Mouse (Mus musculus) gastrocnemius, postnatal 14 days (tissue): ENCODE measurements at regions not wholly inside any gene's neighbourhood (a gene's known extent, or its start where the extent isn't known, plus 50 kb on each side); places are given as distances from the start of the nearest gene placed in this dataset.

ENCODE experiments used
- DNase-seq: peaks from one replicate; pipeline ENCODE4 v3.0.0; 2021; ENCODE audit warnings: mixed read lengths
- intact Hi-C: fragments of 180-260 bp; cut with DNase I; formaldehyde crosslinking; loops from one replicate; pipeline ENCODE4 v1.15.1; 2025; ENCODE audit warnings: low total_unique reads

GRCm38 (mm10) chr8:76038526-76038925, 590.0 kb downstream of the Iqcm start:
- DNase-seq, result peak; percentile 31
- intact Hi-C loops, result no loop called here

DNA sequence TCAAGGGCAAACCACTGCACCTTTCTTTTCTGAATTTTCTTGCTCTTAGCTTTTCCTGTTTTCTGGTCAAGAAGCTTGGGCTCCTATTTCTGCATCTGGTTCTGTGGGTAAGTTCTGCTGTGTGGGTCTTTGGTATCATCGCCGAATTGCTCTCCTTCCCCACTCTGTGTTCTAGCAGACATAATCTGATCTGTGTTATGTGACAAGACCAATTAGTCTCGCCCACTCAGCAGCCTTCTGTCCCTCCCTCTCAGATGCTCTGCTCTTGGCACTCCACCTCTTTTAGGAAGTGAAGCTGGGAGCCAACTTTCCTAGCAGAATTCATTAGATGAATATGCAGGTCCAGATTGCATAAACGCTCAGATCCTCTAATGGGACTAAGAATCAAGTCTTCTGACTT, 603.5 kb downstream of the Iqcm start:
- intact Hi-C loops, result no loop called here
- DNase-seq, result no peak

DNA sequence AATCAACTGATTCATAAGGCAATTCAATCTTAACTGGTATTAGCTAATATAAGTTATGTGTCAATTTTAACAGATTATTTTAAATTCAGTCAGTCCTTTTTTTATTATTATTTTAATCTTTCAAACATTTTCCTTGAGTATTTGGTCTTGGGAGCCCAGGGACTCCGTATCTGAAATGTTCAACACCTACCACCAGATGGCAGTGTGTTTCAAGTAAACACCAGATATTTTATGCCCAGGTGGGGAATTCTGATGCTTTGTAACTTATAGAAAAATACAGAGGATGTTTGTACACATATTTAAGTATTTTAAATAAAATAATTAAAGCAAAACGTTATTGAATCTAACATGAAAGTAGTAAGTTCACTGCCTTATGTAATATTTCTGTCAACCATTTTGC, 619.2 kb downstream of the Iqcm start:
- intact Hi-C loops, result no loop called here
- DNase-seq, result no peak

GRCm38 (mm10) chr8:76072671-76073351, 624.3 kb downstream of the Iqcm start:
- DNase-seq, result no peak
- intact Hi-C loops, result no loop called here

- intact Hi-C loops, result no loop called here
- DNase-seq, result no peak
Measured at GRCm38 (mm10) chr8:76120587-76121145, 672.2 kb downstream of the Iqcm start.

GRCm38 (mm10) chr8:76127486-76127885, 679.0 kb downstream of the Iqcm start:
- intact Hi-C loops, result no loop called here
- peak; percentile 47 for DNase-seq

DNA sequence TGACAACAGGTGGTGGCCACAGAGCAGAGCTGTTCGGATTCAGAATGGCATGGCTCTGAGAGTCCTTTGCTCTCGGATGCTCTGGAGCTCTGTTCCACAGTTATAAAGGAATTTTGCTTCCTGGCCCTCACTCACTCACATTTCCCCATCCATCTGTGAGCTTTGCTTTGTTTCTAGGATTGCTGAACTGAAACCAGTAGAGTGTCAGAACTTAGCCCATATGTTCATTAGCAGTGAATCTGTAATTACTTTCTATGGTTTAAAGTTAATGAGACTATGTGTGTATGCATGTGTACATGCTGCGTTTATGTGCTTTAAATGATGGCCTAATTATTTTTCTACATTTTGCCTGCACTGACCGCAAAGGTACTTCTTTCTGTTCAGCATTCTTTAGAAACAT, 688.7 kb downstream of the Iqcm start:
- intact Hi-C loops, result no loop called here
- DNase-seq, result no peak

GRCm38 (mm10) chr8:76148681-76149080, 700.2 kb downstream of the Iqcm start:
- DNase-seq, result no peak
- intact Hi-C loops, result no loop called here

DNA sequence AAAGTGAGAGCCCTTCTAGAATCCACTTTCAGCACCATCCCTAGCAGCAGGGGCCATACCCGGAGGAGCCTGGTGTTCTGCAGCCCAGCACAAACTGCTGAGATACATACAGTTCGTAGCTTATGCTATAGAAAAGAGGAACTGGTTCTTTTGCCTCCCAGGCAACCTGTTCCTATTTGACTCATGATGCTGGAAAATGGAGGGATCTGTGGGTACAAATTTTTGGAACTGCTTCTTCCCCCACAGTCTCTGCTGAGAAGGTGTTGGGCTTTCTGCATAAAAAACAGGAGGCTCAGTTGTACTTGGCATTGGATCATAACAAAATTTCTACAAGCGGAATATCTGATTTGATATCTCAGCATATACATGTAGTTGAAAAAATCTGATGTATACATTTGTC, 716.7 kb upstream of the Nr3c2 start:
- intact Hi-C loops, result no loop called here
- DNase-seq, result no peak

- no peak for DNase-seq
- intact Hi-C loops, result no loop called here
Measured at GRCm38 (mm10) chr8:76183836-76184235, 715.4 kb upstream of the Nr3c2 start.

GRCm38 (mm10) chr8:76187293-76187692, 711.9 kb upstream of the Nr3c2 start:
- intact Hi-C loops, result no loop called here
- no peak for DNase-seq

DNA sequence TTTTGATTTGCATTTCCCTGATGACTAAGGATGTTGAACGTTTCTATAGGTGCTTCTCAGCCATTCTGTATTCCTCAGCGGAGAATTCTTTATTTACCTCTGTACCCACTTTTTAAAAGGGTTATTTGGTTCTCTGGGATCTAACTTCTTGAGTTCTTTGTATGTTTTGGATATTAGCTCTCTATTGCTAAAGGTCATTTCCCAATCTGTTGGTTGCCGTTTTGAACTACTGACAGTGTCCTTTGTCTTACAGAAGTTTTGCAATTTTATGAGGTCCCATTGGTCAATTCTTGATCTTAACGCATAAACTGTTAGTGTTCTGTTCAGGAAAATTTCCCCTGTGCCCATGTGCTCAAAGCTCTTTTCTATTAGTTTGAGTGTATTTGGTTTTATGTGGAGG, 687.4 kb upstream of the Nr3c2 start:
- intact Hi-C loops, result no loop called here
- DNase-seq, result no peak

DNA sequence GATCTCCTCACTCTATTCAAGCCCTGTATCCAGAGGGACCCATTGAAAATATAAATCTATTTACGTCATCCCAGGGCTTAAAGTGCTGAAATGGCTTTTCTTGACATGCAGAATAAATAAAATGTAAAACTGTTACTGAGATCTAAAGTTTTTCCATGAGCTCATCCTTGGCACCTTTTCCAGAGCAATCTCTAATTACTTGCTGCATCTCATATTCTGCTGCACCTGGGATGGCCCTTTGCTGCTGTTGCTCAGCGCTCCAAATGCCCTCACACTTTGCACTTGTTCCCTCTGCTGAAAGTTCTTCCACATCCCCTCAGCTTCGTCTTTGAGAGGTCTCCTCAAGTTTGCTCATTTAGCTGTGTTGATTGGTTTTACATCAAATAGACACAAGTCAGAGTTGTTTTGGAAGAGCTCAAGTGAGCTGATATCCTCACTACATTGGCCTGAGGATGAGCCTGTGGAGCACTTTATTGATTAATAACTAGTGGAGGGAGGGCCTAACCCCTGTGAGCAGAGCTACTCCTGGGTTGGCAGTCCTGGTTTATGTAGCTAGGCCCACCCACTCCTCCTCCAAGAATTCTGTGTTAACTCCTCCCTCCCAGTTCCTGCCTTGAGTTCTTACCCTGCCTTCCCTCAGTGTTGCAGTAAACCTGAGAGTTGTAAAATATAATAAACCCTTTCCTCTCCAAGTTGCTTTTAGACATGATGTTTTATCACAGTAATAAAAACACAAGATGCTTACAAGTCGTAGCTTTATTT, 681.2 kb upstream of the Nr3c2 start:
- intact Hi-C loops, result no loop called here
- no peak for DNase-seq

GRCm38 (mm10) chr8:76230847-76231246, 668.4 kb upstream of the Nr3c2 start:
- intact Hi-C loops, result no loop called here
- no peak for DNase-seq

- intact Hi-C loops, result no loop called here
- DNase-seq, result no peak
Measured at GRCm38 (mm10) chr8:76249194-76249593, 650.0 kb upstream of the Nr3c2 start.

DNA sequence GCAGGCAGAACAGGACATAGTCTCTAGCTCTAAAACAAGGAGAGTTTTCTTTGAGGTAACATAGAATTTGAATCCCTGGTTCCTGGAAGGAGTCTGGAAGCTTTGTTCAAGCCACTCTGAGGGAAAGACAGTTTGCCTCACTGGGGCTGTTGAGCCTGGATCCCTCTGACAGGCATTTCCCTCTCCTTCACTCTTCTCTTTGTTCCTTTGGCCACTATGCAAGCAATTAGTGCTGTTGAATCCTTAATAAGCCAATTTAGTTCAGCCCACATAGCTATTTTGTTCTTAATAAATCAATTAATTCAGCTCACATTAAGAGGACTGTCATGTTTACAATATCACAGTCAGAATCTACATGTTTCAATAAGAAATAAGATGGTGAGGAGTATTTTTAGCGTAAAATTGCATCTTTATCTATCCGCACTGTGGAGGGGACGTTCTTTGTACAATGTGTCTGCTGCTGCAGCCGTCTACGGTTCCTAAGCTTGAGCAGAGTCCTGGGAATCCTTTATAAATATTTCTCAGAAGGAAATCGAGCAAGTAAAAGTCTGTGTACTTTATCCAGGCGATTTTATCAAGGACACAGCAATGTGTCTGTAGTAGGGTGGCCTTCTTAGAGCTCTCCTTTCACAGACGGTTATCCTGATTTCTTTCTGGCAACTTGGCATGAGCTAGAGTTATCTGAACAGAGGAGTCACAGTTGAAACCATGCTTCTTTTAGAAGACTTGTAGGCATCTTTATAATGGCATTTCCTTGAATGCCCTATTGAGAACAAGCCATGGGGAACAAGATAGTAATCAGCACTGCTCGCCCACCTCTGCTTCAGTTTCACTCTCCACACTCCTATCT, 646.9 kb upstream of the Nr3c2 start:
- intact Hi-C loops, result no loop called here
- DNase-seq, result no peak
